Mouse (Mus musculus): ENCODE measurements around the gene Kmo.
A peak's percentile ranks its signal among the peaks of the same experiment; 100 is the strongest.

Kmo gene

DNA sequence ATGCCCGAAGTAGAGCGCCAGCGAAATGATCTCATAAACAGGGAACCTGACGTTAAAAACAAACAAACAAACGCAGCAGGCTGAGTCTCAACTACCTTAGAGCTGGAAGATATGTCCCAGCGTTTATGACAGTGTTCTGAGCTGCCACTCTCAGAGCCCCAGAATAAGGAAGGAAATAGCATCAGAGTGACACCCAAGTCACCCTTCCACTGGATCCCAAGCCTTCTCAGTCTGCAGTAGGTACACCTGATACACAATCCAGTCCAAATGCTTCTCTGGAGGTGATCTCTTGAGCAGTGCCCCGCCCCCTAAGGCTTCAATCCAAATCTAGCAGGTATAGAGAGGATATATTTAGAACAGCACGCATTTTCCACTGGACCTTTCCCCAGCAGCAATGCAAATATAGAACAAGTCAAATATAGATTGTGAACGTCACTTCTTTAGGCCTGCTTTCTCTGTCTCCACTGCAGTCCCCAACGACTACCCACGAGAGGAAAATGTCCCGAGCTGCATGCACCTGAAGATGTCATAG is 73.3 kb downstream of the Kmo start:
- peak; percentile 24 for DNase-seq (ENCODE audit: low read depth, low spot score)

DNA sequence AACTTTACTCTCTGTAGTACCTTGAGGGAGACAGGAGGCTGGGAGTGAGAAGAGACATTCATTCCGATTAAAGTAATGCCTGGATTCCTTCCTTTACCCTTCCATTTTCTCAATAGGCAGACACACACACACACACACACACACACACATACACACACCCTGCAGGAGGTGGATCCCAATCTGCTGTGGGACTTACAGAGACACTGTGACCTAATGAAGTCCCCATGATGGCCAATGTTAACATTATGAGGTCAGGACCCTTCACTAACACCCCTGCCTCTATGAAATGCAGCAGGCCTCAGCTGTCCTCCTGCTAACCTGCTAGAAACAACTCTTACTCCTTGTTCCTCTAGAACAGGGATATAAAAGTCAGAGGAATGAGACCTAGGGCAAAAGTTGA is 78.1 kb downstream of the Kmo start, which contains the start of gene Wdr64:
Gene Wdr64 (plus strand): TSS at position 301 of the 400 bp plus-strand sequence.
- no peak for DNase-seq (ENCODE audit: low read depth, low spot score)

DNA sequence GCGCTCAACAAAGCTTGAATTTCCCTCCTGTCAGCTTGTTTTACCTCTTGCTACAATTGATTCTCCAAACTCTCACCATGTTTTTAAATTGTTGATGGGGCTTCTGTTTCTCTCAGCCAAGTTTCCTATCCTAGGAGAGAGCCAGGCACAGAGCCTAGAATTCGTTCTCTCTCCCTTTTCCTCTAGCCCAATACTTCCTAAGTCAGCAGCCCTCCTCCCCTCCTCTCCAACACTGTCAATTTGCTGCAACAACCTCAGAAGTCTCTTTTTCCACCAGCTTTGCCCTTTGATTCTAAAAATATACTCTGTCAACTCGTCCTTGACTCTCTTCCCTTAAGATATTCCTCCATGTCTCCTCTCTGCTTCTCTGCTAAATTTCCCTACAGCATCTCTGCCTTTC is 79.2 kb downstream of the Kmo start:
- peak; percentile 17 for DNase-seq (ENCODE audit: low read depth, low spot score)

DNA sequence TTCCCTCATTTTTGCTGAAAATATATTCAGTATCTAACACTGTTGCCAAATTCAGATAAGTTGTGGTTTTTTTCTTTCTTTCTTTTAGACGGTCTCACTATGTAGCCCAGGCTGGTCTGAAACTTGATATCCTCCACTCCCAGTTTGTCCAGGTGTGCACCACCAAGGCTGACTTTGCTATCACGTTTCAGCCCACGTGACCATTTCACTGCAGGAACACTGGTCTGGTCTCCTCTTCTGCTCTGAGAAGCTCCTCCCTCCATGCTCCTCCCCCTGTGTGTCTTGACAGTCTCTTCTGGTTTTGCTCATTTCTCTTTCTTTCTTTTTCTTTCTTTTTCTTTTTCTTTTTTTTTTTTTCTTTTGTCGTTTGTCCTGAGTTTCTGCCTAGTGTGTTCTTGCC is 79.6 kb downstream of the Kmo start:
- no peak for DNase-seq (ENCODE audit: low read depth, low spot score)

DNA sequence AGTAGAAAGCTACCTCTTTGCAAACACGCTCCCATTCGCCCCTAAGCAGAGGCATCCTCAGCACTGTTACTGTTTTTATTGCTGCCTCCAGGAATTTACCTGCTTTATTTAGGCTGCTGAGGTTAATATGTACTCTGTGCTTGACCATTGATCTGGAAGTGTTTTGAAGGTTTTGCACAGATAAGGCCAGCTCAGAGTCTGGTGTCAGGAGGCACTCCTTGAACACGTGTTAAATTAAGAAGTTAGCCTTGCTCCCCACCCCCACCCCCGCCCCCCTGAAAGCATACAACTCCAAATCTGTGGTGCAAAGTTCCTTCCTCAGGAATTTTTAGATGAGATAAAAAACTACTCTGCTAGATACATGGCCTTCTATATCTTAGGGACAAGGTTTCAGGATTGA is 81.0 kb downstream of the Kmo start:
- DNase-seq (ENCODE audit: low read depth, low spot score): no peak

DNA sequence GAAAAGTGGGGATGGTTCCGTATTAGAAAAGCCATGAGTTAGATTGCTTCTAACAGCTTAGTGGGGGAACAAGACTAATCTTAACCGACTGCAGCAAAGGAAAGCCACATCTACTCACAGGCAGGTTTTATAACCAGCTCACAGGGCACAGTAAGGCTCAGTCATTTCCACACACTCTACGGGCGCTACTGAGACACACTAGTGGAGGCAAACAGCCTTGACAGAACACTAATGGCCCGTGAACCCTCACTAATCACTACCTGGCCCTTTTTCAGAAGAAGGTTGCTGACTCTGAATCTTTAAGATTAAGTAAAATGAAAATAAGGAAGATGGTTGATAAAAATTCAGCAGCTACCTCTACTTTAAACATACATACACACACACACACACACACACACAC is 87.4 kb downstream of the Kmo start:
- DNase-seq (ENCODE audit: low read depth, low spot score): no peak

DNA sequence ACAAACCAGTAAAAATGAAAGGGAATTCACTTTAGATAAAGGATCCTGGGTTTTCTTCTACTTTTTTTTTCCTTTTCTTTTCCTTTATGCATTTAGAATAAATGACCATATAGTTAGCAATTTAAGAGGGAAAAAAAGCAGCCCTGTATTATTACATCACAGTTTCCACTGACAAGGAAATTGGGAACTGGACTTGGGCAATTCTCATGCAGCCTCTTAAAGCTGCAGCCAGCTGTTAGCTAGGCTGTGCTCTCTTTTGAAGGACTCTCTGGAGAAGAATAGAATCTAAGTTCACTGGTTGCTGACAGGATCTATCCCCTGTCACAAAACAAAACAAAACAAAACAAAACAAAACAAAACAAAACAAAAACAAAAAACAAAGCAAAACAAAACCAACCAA is 87.8 kb downstream of the Kmo start:
- DNase-seq (ENCODE audit: low read depth, low spot score): no peak

Measured in brain, adult 2 months (tissue).